Mouse (Mus musculus) telencephalon, adult 2 months (tissue): ENCODE data around the gene Zbtb22.
A peak's percentile ranks its signal among the peaks of the same experiment; 100 is the strongest.
"Not testable (repeated sequence)": the region's sequence is repeated elsewhere in the genome, so short reads cannot be mapped to it uniquely, and the experiment has no call there.

Experiments used
- DNase-seq: peaks from one replicate; pipeline ENCODE4 v3.0.0-alpha.2; 2011; ENCODE audit warnings: low read depth, low spot score

Gene Zbtb22

GRCm38 (mm10) chr17:33941381-33941780, 25.7 kb downstream of the Zbtb22 start:
- no peak for DNase-seq

GRCm38 (mm10) chr17:33943454-33943853, 27.8 kb downstream of the Zbtb22 start:
- DNase-seq = no peak

GRCm38 (mm10) chr17:33947430-33948089, 31.9 kb downstream of the Zbtb22 start:
- peak; percentile 38 for DNase-seq

- no peak for DNase-seq
These were observed 32.6 kb downstream of the Zbtb22 start for GRCm38 (mm10) chr17:33948090-33948904.

GRCm38 (mm10) chr17:33948905-33949537, 33.3 kb downstream of the Zbtb22 start:
- DNase-seq = no peak

GRCm38 (mm10) chr17:33950131-33950625, 34.5 kb downstream of the Zbtb22 start:
- DNase-seq = no peak

DNA sequence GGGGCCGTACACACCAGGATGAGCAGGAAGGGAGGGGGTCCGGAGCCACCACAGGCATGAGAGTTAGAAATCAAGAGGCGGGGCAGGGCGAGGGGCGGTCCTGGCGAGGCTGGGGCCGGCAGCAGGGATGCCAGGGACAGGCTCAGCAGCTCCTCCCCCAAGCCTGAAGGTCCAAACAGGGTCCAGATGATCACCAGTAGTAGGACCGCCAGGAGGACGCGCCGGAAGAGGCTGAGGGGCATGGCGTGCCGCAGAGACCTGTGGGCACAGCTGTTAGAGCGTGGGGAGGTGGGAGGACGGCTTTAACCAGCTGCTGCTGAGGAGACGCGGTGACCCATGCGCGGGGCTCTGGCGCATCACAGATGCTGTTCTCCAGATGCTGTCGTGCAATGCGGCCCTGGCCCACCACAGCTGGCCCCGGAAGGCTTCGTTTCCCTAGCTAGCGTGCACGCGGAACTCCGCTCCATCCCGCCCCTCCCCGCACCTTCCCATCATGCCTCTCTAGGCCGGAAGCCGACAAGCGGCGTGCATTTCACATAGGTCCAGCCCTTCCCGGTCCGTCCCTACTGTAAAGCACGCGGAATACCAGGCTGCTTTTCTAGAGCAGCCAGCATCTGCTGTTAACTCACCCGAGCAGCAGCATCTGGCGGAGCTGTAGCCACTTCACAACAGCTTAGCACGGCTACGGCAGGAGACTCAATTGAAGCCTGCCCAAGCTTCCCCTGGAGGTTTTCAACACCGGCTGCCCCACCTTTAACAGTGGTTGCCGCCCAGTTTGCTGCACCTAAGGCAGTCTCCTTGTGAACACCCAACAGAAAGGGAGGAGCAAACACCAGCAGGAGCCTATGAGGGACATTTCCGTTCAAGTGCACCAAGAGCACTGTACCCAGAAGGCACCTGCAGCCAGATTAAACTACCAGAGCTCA, 35.6 kb downstream of the Zbtb22 start, which contains the start of gene B3galt4:
Gene B3galt4 (minus strand): TSS at position 468 of the 926 bp plus-strand sequence.
- peak; percentile 89 for DNase-seq

DNA sequence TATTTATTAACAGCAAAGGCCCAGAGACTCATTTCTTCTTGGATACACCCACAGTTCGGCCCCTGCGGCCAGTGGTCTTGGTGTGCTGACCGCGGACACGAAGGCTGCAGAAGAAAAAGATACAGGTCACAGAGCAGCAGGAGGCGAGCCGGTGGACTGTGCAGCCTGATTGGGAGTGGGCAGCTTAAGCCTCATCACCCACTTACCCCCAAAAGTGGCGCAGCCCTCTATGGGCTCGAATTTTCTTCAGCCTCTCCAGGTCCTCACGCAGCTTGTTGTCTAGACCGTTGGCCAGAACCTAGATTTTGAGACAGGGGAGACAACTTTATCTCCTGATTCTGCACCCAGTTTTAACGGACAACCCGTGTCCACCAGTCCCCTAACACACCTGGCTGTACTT, 36.3 kb downstream of the Zbtb22 start:
- not testable (repeated sequence) for DNase-seq

GRCm38 (mm10) chr17:33952879-33953278, 37.2 kb downstream of the Zbtb22 start:
- DNase-seq = no peak

DNA sequence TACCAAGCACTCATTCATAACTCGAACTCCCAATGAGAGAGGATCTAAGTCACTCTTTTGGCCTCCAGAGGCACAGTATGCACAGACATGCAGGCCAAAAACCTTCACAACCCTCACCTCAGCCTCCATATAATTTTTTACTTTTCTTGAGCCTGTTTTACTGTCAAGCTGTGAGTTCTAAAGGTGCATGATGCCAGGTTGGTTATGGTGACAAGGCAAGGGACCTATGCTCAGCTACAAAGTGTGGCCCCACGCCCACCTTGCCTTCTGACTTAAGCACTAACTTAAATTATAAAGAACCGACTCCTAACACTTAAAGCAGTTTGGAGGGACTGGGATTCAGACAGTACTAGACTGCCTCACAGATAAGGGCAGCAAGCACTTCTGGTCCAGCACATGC, 37.6 kb downstream of the Zbtb22 start:
- no peak for DNase-seq

GRCm38 (mm10) chr17:33953961-33954565, 38.4 kb downstream of the Zbtb22 start:
- DNase-seq = no peak

GRCm38 (mm10) chr17:33954646-33955554, 39.2 kb downstream of the Zbtb22 start:
- no peak for DNase-seq

- DNase-seq = peak; percentile 99
These were observed 40.0 kb downstream of the Zbtb22 start, which contains the start of the genes Vps52 and Rps18 for GRCm38 (mm10) chr17:33955555-33956214. Gene Vps52, plus strand, starts transcription at chr17:33955812. Gene Rps18, minus strand, starts transcription at chr17:33956001.

GRCm38 (mm10) chr17:33956336-33956735, 40.6 kb downstream of the Zbtb22 start:
- no peak for DNase-seq

- DNase-seq = no peak
These were observed 41.8 kb downstream of the Zbtb22 start for GRCm38 (mm10) chr17:33957493-33957892.

DNA sequence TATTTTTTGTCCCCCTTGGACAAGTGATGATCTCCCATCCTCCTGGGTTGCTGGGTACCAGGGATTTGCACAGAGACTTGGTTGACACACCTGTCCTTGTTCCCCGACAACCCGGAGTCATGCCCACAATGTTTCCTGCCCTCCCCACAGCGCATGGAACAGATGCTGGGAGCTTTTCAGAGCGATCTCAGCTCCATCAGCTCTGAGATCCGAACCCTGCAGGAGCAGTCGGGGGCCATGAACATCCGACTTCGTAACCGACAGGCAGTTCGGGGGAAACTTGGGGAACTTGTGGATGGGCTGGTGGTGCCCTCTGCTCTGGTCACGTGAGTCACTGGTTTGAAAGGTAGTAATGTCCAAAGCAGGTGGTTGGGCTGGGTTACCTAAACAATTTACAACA, 42.7 kb downstream of the Zbtb22 start:
- DNase-seq = no peak

- DNase-seq = no peak
These were observed 43.4 kb downstream of the Zbtb22 start for GRCm38 (mm10) chr17:33959135-33959534.

DNA sequence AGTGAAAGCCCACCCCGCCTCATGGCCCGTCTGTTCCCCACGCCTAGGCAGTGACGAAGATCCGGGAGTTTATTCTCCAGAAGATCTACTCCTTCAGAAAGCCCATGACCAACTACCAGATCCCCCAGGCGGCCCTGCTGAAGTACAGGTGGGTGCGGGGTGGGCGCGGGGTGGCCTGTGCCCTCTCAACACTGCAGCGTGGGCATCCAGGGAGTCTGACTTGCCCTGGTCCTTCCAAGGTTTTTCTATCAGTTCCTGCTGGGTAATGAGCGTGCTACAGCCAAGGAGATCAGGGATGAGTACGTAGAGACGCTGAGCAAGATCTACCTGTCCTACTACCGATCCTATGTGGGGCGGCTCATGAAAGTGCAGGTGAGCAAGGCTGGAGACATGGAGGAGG, 44.2 kb downstream of the Zbtb22 start:
- DNase-seq = no peak

DNA sequence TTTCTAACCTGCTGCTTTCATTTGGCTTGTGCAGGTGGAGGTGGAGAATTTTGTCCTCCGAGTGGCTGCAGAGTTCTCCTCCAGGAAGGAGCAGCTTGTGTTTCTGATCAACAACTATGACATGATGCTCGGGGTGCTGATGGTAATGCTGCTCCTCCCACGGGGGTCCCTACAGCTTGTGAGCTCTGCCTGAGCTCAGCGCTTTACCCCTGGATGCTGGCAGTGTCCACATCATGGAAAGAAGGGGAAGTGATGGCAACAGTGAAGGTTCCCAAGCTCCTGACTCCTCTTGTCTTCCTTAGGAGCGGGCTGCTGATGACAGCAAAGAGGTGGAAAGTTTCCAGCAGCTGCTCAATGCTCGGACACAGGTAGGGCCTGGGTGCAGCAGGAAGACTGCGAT, 47.2 kb downstream of the Zbtb22 start:
- no peak for DNase-seq
